Mouse (Mus musculus) heart, postnatal 0 days (tissue): ENCODE results near the gene Sh3d19. TPM values are rescaled to one million over a fixed set of nuclear protein-coding genes. Genes with fewer than 3 reads are reported as not detected.

Experiments used
- ATAC-seq: fragments of 200-750 bp; cut with Nextera tagmentation; 2 replicates; pipeline ENCODE4 v1.8.0; 2017; ENCODE audit warnings: low read depth, moderate number of reproducible peaks, moderate library complexity; ENCODE audit not compliant: insufficient read depth
- DNase-seq: peaks from one replicate; pipeline ENCODE4 v3.0.0-alpha.2; 2016; ENCODE audit warnings: low spot score
- H3K27ac ChIP-seq: fragments of 300-500 bp; sonication (generic); 2 replicates; pipeline ENCODE4 v1.5.1; 2014; ENCODE audit warnings: low read depth, mild to moderate bottlenecking
- H3K27me3 ChIP-seq: fragments of 300-500 bp; sonication (generic); 2 replicates; pipeline ENCODE4 v1.6.1; 2014; ENCODE audit warnings: low read length, mixed read lengths; ENCODE audit not compliant: control insufficient read depth, insufficient read depth
- H3K36me3 ChIP-seq: fragments of 300-500 bp; sonication (generic); replicated peaks from 2 replicates; pipeline ENCODE4 v1.6.1; 2014; ENCODE audit warnings: low read length, mixed read lengths; ENCODE audit not compliant: control insufficient read depth, insufficient read depth
- H3K4me1 ChIP-seq: fragments of 300-500 bp; sonication (generic); 2 replicates; pipeline ENCODE4 v1.6.1; 2014; ENCODE audit warnings: antibody characterized with exemption; ENCODE audit not compliant: control insufficient read depth, insufficient read depth
- H3K4me2 ChIP-seq: fragments of 300-500 bp; sonication (generic); 2 replicates; pipeline ENCODE4 v1.6.1; 2014; ENCODE audit warnings: low read depth, mild to moderate bottlenecking, low read length, moderate library complexity
- H3K4me3 ChIP-seq: fragments of 300-500 bp; sonication (generic); 2 replicates; pipeline ENCODE4 v1.5.1; 2014; ENCODE audit warnings: low read depth, low read length
- H3K9ac ChIP-seq: fragments of 300-500 bp; sonication (generic); replicated peaks from 2 replicates; pipeline ENCODE4 v1.6.1; 2014; ENCODE audit warnings: low read depth, low read length, mixed read lengths
- H3K9me3 ChIP-seq: fragments of 300-500 bp; sonication (generic); replicated peaks from 2 replicates; pipeline ENCODE4 v1.6.1; 2016; ENCODE audit warnings: low read length; ENCODE audit not compliant: control insufficient read depth
- CTCF ChIP-seq: IDR thresholded peaks from 2 replicates; pipeline ENCODE4 v1.5.1; 2016; ENCODE audit warnings: antibody characterized with exemption, control low read depth, low read depth
- EP300 ChIP-seq: IDR thresholded peaks from 2 replicates; pipeline ENCODE4 v1.6.1; 2016; ENCODE audit warnings: antibody characterized with exemption, low read depth
- WGBS: fragments of 180-500 bp; shearing (Covaris S2); extraction: QIAGEN DNeasy Blood & Tissue Kit; methylation state at CpG from one replicate; pipeline ENCODE4 v1.1.7; 2014; 5-methylcytosine and 5-hydroxymethylcytosine counted together
- polyA plus RNA-seq: library from polyadenylated mRNA; unstranded; fragments of >200 nt; fragmentation: Nextera tagmentation; extraction: Ambion mirVana; gene quantifications from 2 replicates; pipeline ENCODE4 v1.2.1, GENCODE M21; 2015
- total RNA-seq: library from RNA; depleted of rRNA; stranded (reverse); fragments of >200 nt; gene quantifications from 2 replicates; pipeline ENCODE4 v1.2.3, GENCODE M21; 2014; ENCODE audit warnings: low replicate concordance

The Sh3d19 gene
- total and polyA plus RNA-seq, 2 experiments from 2014 or later: 7.4 to 52.6 TPM

GRCm38 (mm10) chr3:86021651-86022050, 50.7 kb downstream of the Sh3d19 start:
- no peak overlapping the region for H3K9ac ChIP-seq
- H3K4me2 ChIP-seq: no peak overlapping the region
- no peak overlapping the region for H3K27ac ChIP-seq
- H3K27me3 ChIP-seq: no peaks in the 10 kb centered on the region
- H3K36me3 ChIP-seq: no peaks in the 10 kb centered on the region
- 85% methylated on average over 4 of the region's 4 CpGs for WGBS
- H3K4me3 ChIP-seq: no peak overlapping the region
- no peak for TF ChIP-seq EP300
- TF ChIP-seq CTCF: no peak
- ATAC-seq (no peak), DNase-seq (no peak)
- H3K4me1 ChIP-seq: no peaks in the 10 kb centered on the region
- no peaks in the 10 kb centered on the region for H3K9me3 ChIP-seq

GRCm38 (mm10) chr3:86024065-86024795, 53.3 kb downstream of the Sh3d19 start:
- Histone ChIP-seq H3K36me3 (no peaks in the 10 kb centered on the region), H3K4me1 (no peaks in the 10 kb centered on the region), H3K4me3 (no peak overlapping the region), H3K27ac (no peak overlapping the region), H3K27me3 (no peaks in the 10 kb centered on the region), H3K9me3 (no peaks in the 10 kb centered on the region), H3K9ac (no peak overlapping the region), H3K4me2 (no peak overlapping the region)
- no peak for TF ChIP-seq EP300
- TF ChIP-seq CTCF: no peak
- ATAC-seq (no peak), DNase-seq (no peak)
- WGBS: 95% methylated on average over 12 of the region's 12 CpGs

GRCm38 (mm10) chr3:86025341-86026137, 54.6 kb downstream of the Sh3d19 start:
- Histone ChIP-seq H3K36me3 (no peaks in the 10 kb centered on the region), H3K4me1 (no peaks in the 10 kb centered on the region), H3K27ac (no peak overlapping the region), H3K9me3 (no peaks in the 10 kb centered on the region), H3K4me2 (no peak overlapping the region), H3K9ac (no peak overlapping the region), H3K4me3 (no peak overlapping the region), H3K27me3 (no peaks in the 10 kb centered on the region)
- TF ChIP-seq EP300 (no peak), CTCF (no peak)
- DNase-seq (no peak), ATAC-seq (no peak)
- 93% methylated on average over 20 of the region's 20 CpGs for WGBS

GRCm38 (mm10) chr3:86028658-86029375, 57.9 kb downstream of the Sh3d19 start:
- DNase-seq (no peak), ATAC-seq (no peak)
- 40% methylated on average over 15 of the region's 15 CpGs for WGBS
- Histone ChIP-seq H3K27me3 (no peaks in the 10 kb centered on the region), H3K4me2 (no peak overlapping the region), H3K4me1 (no peaks in the 10 kb centered on the region), H3K9me3 (no peaks in the 10 kb centered on the region), H3K4me3 (no peak overlapping the region), H3K27ac (no peak overlapping the region), H3K36me3 (no peaks in the 10 kb centered on the region), H3K9ac (no peak overlapping the region)
- TF ChIP-seq CTCF: no peak
- TF ChIP-seq EP300: no peak

GRCm38 (mm10) chr3:86030566-86030965, 59.7 kb downstream of the Sh3d19 start:
- H3K36me3 ChIP-seq: no peaks in the 10 kb centered on the region
- H3K9ac ChIP-seq: no peak overlapping the region
- no peak overlapping the region for H3K27ac ChIP-seq
- no peaks in the 10 kb centered on the region for H3K4me1 ChIP-seq
- ATAC-seq (no peak), DNase-seq (no peak)
- no peak overlapping the region for H3K4me2 ChIP-seq
- H3K4me3 ChIP-seq: no peak overlapping the region
- no peaks in the 10 kb centered on the region for H3K9me3 ChIP-seq
- 41% methylated on average over 4 of the region's 4 CpGs for whole genome bisulfite sequencing
- TF ChIP-seq CTCF (no peak), EP300 (no peak)
- H3K27me3 ChIP-seq: no peaks in the 10 kb centered on the region
